Mouse (Mus musculus) CD4-positive, CD25-positive, alpha-beta regulatory T cell, adult 9 weeks (primary cell): ENCODE measurements around the gene Htr5b. TPM values are rescaled to one million over a fixed set of nuclear protein-coding genes. Genes with fewer than 3 reads are reported as not detected.

ENCODE experiments used
- polyA plus RNA-seq: library from polyadenylated mRNA; unstranded; fragments of 100-300 nt; shearing (Covaris generic); gene quantifications from one replicate; pipeline ENCODE4 v1.2.1, GENCODE M21; 2017

The Htr5b gene
- polyA plus RNA-seq: not detected

GRCm38 (mm10) chr1:121528399-121528720, at the start of gene Htr5b:
Gene Htr5b, minus strand, starts transcription at chr1:121528465.

GRCm38 (mm10) chr1:121567521-121568489, 39.5 kb upstream of the Htr5b start, which contains the start of gene Ddx18:
Gene Ddx18, minus strand, starts transcription at chr1:121567989.

Other genes with a start within 250 kb of the Htr5b start
- 42.8 TPM for gene Insig2, start 195.9 kb downstream of the Htr5b start, polyA plus RNA-seq
- 31.8 TPM for gene Ccdc93, start 97.4 kb downstream of the Htr5b start, polyA plus RNA-seq
- 111 TPM for gene Ddx18, start 39.5 kb upstream of the Htr5b start, polyA plus RNA-seq